Mouse (Mus musculus) cortical plate, adult 2 months (tissue): ENCODE data around the gene Kctd11.

Source experiments
- CTCF ChIP-seq: fragments of 200-500 bp; IDR thresholded peaks from 2 replicates; pipeline ENCODE4 v1.5.1; 2011; ENCODE audit warnings: mild to moderate bottlenecking, control low read depth, low read length; ENCODE audit not compliant: insufficient read depth; ENCODE audit errors: extremely low read depth
- POLR2A ChIP-seq: fragments of 200-500 bp; IDR thresholded peaks from 2 replicates; pipeline ENCODE4 v1.6.1; 2011; ENCODE audit warnings: mild to moderate bottlenecking, low read length, control low read depth; ENCODE audit not compliant: insufficient read depth; ENCODE audit errors: extremely low read depth

GRCm38 (mm10) chr11:69854680-69855079, 26.5 kb downstream of the Kctd11 start:
- no peak for TF ChIP-seq CTCF
- TF ChIP-seq POLR2A, result no peak
